Mouse (Mus musculus) MEL (cell line): Measurements from ENCODE around the gene Tnfrsf13c.

Experiments
- CTCF ChIP-seq, 3 experiments: IDR thresholded peaks in 2 of 3; conservative IDR thresholded peaks in 1 of 3; 2 replicates each; pipeline ENCODE4 v1.5.1; 2011 to 2012; ENCODE audit warnings: low read length in 3 of 3, low read depth in 2 of 3, mild to moderate bottlenecking in 2 of 3, improper control_type of control experiment in 1 of 3, inconsistent platforms in 1 of 3, mixed read lengths in 1 of 3, moderate library complexity in 1 of 3; ENCODE audit not compliant: control insufficient read depth in 1 of 3, insufficient read depth in 1 of 3, poor library complexity in 1 of 3, severe bottlenecking in 1 of 3
- ETS1 ChIP-seq: IDR thresholded peaks from 2 replicates; pipeline ENCODE4 v1.6.1; 2012; ENCODE audit warnings: low read depth, mild to moderate bottlenecking, inconsistent platforms, low read length, improper control_type of control experiment, moderate library complexity

DNA sequence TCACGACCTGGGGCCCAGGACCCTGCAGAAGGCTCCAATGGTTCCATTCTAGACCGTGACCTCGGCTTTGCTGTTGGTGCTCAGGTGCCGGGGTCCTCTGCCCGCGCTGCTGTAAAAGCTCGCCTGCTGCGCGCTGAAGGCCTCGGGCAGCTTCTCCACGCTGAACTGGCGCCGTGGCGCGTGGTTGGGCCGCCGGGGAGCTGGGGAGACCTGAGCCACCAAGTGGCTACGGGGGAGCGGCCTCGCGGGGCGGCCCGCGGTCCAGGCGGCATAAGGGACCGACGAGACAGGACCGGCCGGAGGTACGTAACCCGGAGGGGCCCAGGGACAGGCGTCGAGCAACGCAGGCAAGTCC, 17.1 kb downstream of the Tnfrsf13c start:
- TF ChIP-seq ETS1 (no peak), CTCF (IDR thresholded peaks at IDR 0.05 in 2 of 3, conservative IDR thresholded peaks at IDR 0.05 in 1 of 3; ENCODE audit: control insufficient read depth in 1 of 3, insufficient read depth in 1 of 3, low read depth in 2 of 3, low read length in 3 of 3, poor library complexity in 1 of 3, severe bottlenecking in 1 of 3) (no peak)
